Mouse (Mus musculus) testis, adult 2 months (tissue): Measurements from ENCODE around the gene Arhgef17.

Source experiments
- CTCF ChIP-seq: fragments of 200-500 bp; IDR thresholded peaks from 2 replicates; pipeline ENCODE4 v1.5.1; 2012; ENCODE audit warnings: low read depth, mild to moderate bottlenecking, inconsistent platforms, low read length, moderate library complexity; ENCODE audit not compliant: control insufficient read depth, insufficient read depth, insufficient replicate concordance
- POLR2A ChIP-seq: fragments of 200-500 bp; IDR thresholded peaks from 2 replicates; pipeline ENCODE4 v1.6.1; 2012; ENCODE audit warnings: low read depth, mild to moderate bottlenecking, inconsistent platforms, low read length, moderate library complexity; ENCODE audit not compliant: control insufficient read depth

GRCm38 (mm10) chr7:100867561-100867960 lies 64.3 kb downstream of the Arhgef17 start:
- no peak for TF ChIP-seq CTCF
- TF ChIP-seq POLR2A = no peak
